Comparison of ENCODE assay signal across 10 mouse cellular contexts in the genomic region with DNA sequence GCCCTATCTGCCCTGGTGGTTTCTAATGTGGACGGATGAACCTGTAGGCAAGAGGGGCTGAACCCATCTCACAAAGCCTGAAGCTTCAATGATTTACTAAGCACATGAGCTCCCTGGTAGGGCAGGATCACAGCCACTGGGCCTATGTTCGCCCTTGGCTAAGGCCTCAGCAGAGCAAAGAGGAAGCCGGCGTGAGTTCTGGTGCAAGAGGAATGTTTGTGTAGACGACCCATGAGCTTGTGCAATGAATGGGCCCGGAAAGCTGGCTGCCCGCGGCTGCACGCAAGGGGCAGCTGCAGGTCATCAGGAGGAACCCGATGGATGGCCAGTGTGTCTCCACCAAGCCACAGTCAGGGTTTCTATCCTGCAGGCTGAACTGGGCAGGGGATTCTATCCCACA. TPM values are rescaled to one million over a fixed set of nuclear protein-coding genes. Genes with fewer than 3 reads are reported as not detected.
A peak's percentile ranks its signal among the peaks of the same experiment; 100 is the strongest.
DNase-seq lines count a peak whose midpoint lies in the region; ATAC-seq lines count a peak whose summit lies in the region.
"Had no signal": no experiment of that assay in that cellular context is flagged by ENCODE, and none has a peak within 500 bp of the region (broad histone marks: within the 10 kb centered on the region; RNA-seq: fewer than 3 reads in every experiment).

No protein-coding gene starts in this region.

- intact Hi-C loops in heart, postnatal 25 days (cut with DNase I), result loop anchor here (2.0 to 5.0 kb wide), 3 partner anchors 42 to 75 kb away; no protein-coding TSS in a partner anchor

- no peak overlapping the region for H3K4me2 ChIP-seq in heart, embryonic 15.5 days
- H3K4me2 ChIP-seq: midbrain, embryonic 13.5 days had no signal

- H3K36me3 ChIP-seq in heart, embryonic 15.5 days, result no peaks in the 10 kb centered on the region
- H3K36me3 ChIP-seq: midbrain, embryonic 13.5 days had no signal

- H3K4me1 ChIP-seq in heart, embryonic 15.5 days (replicated peaks), result peaks cover 51% of the 10 kb centered on the region

- WGBS in heart, embryonic 15.5 days, result 71% methylated on average over 10 of the region's 10 CpGs

- no peak for ATAC-seq in heart, embryonic 15.5 days (replicated peaks; ENCODE audit: insufficient number of reproducible peaks, insufficient read depth, low FRiP score, low read depth)
- ATAC-seq: midbrain, embryonic 13.5 days had no signal

- no peak for DNase-seq in heart, postnatal 25 days (ENCODE audit: low spot score)
- peak; percentile 47 to 72 for DNase-seq in spleen, postnatal 4 days (ENCODE audit: low spot score in 2 of 2)
- no peak for DNase-seq in spleen, adult 18-20 months
- peak; percentile 64 to 67 for DNase-seq in lung, adult 18-20 months
- DNase-seq in skeletal muscle tissue, adult 2 months (ENCODE audit: low read depth, low spot score), result peak; percentile 33
- no peak for DNase-seq in testis, postnatal 14 days (ENCODE audit: low spot score)
- DNase-seq in frontal cortex, postnatal 10 days (ENCODE audit: low spot score in 2 of 2), result no peak

- no peaks in the 10 kb centered on the region for H3K27me3 ChIP-seq in heart, embryonic 15.5 days
- H3K27me3 ChIP-seq: CH12.LX; midbrain, embryonic 13.5 days had no signal

- no peaks in the 10 kb centered on the region for H3K9me3 ChIP-seq in heart, embryonic 15.5 days (replicated peaks)
- H3K9me3 ChIP-seq: midbrain, embryonic 13.5 days had no signal

- peak overlapping the region; percentile 51 for H3K27ac ChIP-seq in heart, embryonic 15.5 days
- H3K27ac ChIP-seq: midbrain, embryonic 13.5 days had no signal

- H3K4me3 ChIP-seq in heart, embryonic 15.5 days, result no peak overlapping the region
- H3K4me3 ChIP-seq: midbrain, embryonic 13.5 days had no signal

- no peak overlapping the region for H3K9ac ChIP-seq in heart, embryonic 15.5 days
- H3K9ac ChIP-seq: midbrain, embryonic 13.5 days had no signal

RNA-seq across cellular contexts. Expression of a gene that starts 30.0 kb away (rescaled TPM):
- 159 and 197 TPM in 2 replicates for polyA plus RNA-seq in heart, embryonic 15.5 days (2015; fragmentation: Nextera tagmentation; extraction: Ambion mirVana)
- total RNA-seq in heart, postnatal 25 days (2021), result 100 to 1,000 TPM; 149 to 179 TPM

RNA-seq across cellular contexts. Expression of a gene that starts 33.3 kb away (rescaled TPM):
- 10.8 and 24.2 TPM in 2 replicates for polyA plus RNA-seq in heart, embryonic 15.5 days (2015; fragmentation: Nextera tagmentation; extraction: Ambion mirVana)
- total RNA-seq in heart, postnatal 25 days (2021), result 10 to 100 TPM; 27.5 to 32.3 TPM

RNA-seq across cellular contexts. Expression of a gene that starts 36.6 kb away (rescaled TPM):
- not detected in 2 replicates for polyA plus RNA-seq in heart, embryonic 15.5 days (2015; fragmentation: Nextera tagmentation; extraction: Ambion mirVana)
- total RNA-seq in heart, postnatal 25 days (2021), result not detected
- total RNA-seq: CH12.LX had no signal
- polyA plus RNA-seq: midbrain, embryonic 13.5 days had no signal

RNA-seq across cellular contexts. Expression of a gene that starts 54.4 kb away (rescaled TPM):
- 19.9 and 26.3 TPM in 2 replicates for polyA plus RNA-seq in heart, embryonic 15.5 days (2015; fragmentation: Nextera tagmentation; extraction: Ambion mirVana)
- 10 to 100 TPM; 49.7 to 51.6 TPM for total RNA-seq in heart, postnatal 25 days (2021)

Comparison
In these comparisons a context has a peak if more than half of its experiments do, and no peak if none do; other contexts are left out.
1. DNase-seq: peak in spleen, postnatal 4 days (2 of 2), lung, adult 18-20 months (2 of 2) and skeletal muscle tissue, adult 2 months (single experiment); none in heart, postnatal 25 days (single experiment), spleen, adult 18-20 months (0 of 2), testis, postnatal 14 days (single experiment) and frontal cortex, postnatal 10 days (0 of 2).